Mouse (Mus musculus) liver, adult 2 months (tissue): ENCODE results near the gene Anapc5. TPM values are rescaled to one million over a fixed set of nuclear protein-coding genes. Genes with fewer than 3 reads are reported as not detected.
A peak's percentile ranks its signal among the peaks of the same experiment; 100 is the strongest.

Experiments
- DNase-seq: peaks from one replicate; pipeline ENCODE4 v3.0.0-alpha.2; 2011; ENCODE audit warnings: low read depth, low spot score; ENCODE audit errors: extremely low read depth
- H3K27ac ChIP-seq: fragments of 200-500 bp; replicated peaks from 2 replicates; pipeline ENCODE4 v1.5.1; 2012; ENCODE audit warnings: low read depth, mild to moderate bottlenecking, control low read depth, inconsistent platforms, low read length; ENCODE audit not compliant: insufficient read depth
- H3K27me3 ChIP-seq: fragments of 200-500 bp; 2 replicates; pipeline ENCODE4 v1.6.1; 2012; ENCODE audit warnings: mild to moderate bottlenecking, moderate library complexity, low read length, inconsistent platforms; ENCODE audit not compliant: control insufficient read depth, insufficient read depth
- H3K36me3 ChIP-seq: fragments of 200-500 bp; 2 replicates; pipeline ENCODE4 v1.6.1; 2012; ENCODE audit warnings: low read length, inconsistent platforms; ENCODE audit not compliant: control insufficient read depth, insufficient read depth
- H3K4me1 ChIP-seq: fragments of 200-500 bp; 2 replicates; pipeline ENCODE4 v1.6.1; 2011; ENCODE audit warnings: low read length; ENCODE audit not compliant: control insufficient read depth, insufficient read depth
- H3K4me3 ChIP-seq: fragments of 200-500 bp; 2 replicates; pipeline ENCODE4 v1.5.1; 2011; ENCODE audit warnings: low read depth, mild to moderate bottlenecking, control low read depth, low read length, moderate library complexity; ENCODE audit not compliant: insufficient read depth
- H3K79me2 ChIP-seq: fragments of 200-500 bp; 2 replicates; pipeline ENCODE4 v1.6.1; 2012; ENCODE audit warnings: inconsistent platforms, mild to moderate bottlenecking, low read length, moderate library complexity; ENCODE audit not compliant: control insufficient read depth, insufficient read depth
- H3K9ac ChIP-seq: fragments of 200-500 bp; 2 replicates; pipeline ENCODE4 v1.6.1; 2012; ENCODE audit warnings: low read depth, mild to moderate bottlenecking, control low read depth, inconsistent platforms, low read length
- CTCF ChIP-seq: fragments of 200-500 bp; IDR thresholded peaks from 2 replicates; pipeline ENCODE4 v1.5.1; 2011; ENCODE audit warnings: low read depth, low read length, control low read depth
- POLR2A ChIP-seq: fragments of 200-500 bp; IDR thresholded peaks from 2 replicates; pipeline ENCODE4 v1.6.1; 2011; ENCODE audit warnings: low read length, control low read depth; ENCODE audit not compliant: insufficient read depth; ENCODE audit errors: extremely low read depth
- WGBS: fragments of 180-500 bp; shearing (Covaris S2); methylation state at CpG from one replicate; pipeline ENCODE4 v1.1.7; 2018; 5-methylcytosine and 5-hydroxymethylcytosine counted together
- polyA plus RNA-seq: library from polyadenylated mRNA; depleted of rRNA; stranded (reverse); fragments of >200 nt; gene quantifications from 2 replicates; pipeline ENCODE4 v1.2.3, GENCODE M21; 2012
- total RNA-seq: library from RNA; depleted of rRNA; stranded (reverse); fragments of >200 nt; gene quantifications from 2 replicates; pipeline ENCODE4 v1.2.3, GENCODE M21; 2014

Gene Anapc5
- total and polyA plus RNA-seq, 2 experiments: 61.9 to 93.9 TPM

DNA sequence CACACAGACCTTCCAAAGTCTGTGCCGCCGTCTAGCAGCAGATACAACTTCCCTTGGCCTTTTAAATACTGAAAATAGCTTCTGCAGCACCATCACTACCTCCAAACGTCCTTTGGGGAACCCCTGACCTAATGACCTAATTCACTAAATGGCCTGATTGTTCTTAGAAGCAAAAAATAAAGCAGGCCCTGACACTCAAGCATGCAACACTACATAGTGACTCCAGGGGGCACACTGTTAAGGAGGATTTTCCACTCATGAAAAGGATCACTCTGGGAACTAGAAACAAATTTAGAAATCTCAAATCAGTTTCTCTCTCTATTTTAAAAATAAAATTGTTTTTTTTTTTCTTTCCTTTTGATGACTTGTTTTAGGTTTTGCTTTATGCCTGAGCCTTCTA, 15.6 kb downstream of the Anapc5 start:
- Histone ChIP-seq H3K36me3 (peaks cover 23% of the 10 kb centered on the region), H3K79me2 (no peaks in the 10 kb centered on the region), H3K27me3 (no peaks in the 10 kb centered on the region), H3K4me3 (no peak overlapping the region), H3K9ac (no peak overlapping the region), H3K27ac (no peak overlapping the region), H3K4me1 (peaks cover 22% of the 10 kb centered on the region)
- DNase-seq: peak; percentile 29
- WGBS: 48% methylated on average over 3 of the region's 3 CpGs
- TF ChIP-seq POLR2A: no peak
- TF ChIP-seq CTCF: no peak

DNA sequence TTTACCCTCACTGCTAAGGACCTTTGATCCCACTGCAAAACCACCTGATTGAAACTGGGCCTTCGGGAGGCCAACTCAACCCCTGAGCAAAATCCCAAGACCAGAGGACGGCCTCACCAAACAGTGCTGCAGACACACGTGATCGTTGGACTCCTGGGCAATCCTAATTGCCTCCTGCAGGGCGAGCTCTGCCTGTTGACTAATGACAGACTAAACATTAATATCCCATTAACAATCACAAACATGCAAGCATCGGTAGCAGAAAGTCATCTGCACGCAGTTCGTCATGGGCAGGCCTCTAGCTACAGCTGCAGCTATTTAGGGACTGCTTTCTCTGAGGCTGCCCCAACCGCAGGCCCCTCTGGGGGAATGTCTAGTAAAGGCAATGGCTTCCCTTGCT, 18.4 kb downstream of the Anapc5 start:
- Histone ChIP-seq H3K4me1 (peaks cover 44% of the 10 kb centered on the region), H3K36me3 (peaks cover 19% of the 10 kb centered on the region), H3K27me3 (no peaks in the 10 kb centered on the region), H3K79me2 (no peaks in the 10 kb centered on the region), H3K4me3 (no peak overlapping the region), H3K9ac (no peak overlapping the region), H3K27ac (peak overlapping the region; percentile 98)
- 23% methylated on average over 9 of the region's 9 CpGs for WGBS
- TF ChIP-seq POLR2A (no peak), CTCF (peak; percentile 32; the same call in 1 of the 2 replicates)
- peak; percentile 93 for DNase-seq

DNA sequence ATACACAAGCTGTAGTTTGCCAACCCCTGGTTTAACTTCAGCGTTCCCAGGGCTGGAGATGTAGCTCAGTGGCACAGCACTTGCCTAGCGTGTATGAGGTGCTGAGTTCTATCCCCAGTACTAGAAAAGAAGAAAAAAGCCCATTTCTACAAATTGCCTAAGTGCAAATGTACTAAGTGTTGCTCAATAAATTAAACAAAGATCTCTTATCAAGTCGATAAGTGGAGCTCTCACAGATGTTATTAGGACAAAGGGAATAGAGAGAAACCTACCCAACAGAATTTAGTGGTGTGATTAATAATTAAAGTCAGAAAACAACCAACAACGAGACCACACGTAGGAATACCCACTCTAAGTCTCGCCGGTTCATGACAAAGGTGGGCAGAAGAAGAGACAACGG, 19.5 kb downstream of the Anapc5 start:
- Histone ChIP-seq H3K27me3 (no peaks in the 10 kb centered on the region), H3K79me2 (no peaks in the 10 kb centered on the region), H3K36me3 (peaks cover 18% of the 10 kb centered on the region), H3K4me1 (peaks cover 47% of the 10 kb centered on the region), H3K27ac (peak overlapping the region; percentile 98), H3K4me3 (no peak overlapping the region), H3K9ac (peak overlapping the region; percentile 64)
- DNase-seq: peak; percentile 89
- 19% methylated on average over 8 of the region's 8 CpGs for WGBS
- TF ChIP-seq POLR2A (no peak), CTCF (no peak)

DNA sequence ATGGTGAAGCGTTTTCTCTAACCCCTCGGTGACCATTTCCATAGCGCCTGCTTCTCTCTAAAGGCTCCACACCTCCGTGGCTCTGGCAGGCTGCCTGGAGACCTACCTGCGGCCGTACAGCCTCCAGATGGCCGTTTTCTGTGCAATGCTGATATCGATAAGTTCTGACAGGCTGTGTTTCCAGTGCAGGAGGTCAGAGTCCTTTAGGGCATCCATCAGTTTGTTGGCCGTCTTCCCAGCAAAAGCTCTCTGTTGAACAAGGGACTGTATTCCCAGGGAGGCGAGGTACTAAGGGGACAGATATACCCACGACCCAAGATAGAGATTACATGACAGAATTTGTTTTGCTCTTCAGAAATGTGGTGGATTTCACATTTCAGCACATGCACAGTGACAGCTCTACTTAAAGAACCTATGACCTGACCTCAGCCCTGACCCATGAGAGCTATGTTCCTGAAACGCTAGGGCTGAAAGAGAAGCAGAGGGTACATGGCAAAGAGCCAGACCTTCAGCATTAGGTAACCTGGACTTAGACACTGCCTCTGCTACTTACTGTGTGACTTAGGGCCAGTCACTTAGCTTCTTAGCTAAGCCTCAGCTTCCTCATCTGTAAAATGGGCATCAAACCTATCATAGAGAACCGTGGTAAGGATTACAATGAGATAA, 20.7 kb downstream of the Anapc5 start:
- H3K4me1 ChIP-seq: peaks cover 47% of the 10 kb centered on the region
- peak; percentile 98 for DNase-seq
- no peak overlapping the region for H3K4me3 ChIP-seq
- TF ChIP-seq CTCF (no peak; the same call in 1 of the 2 replicates), POLR2A (no peak)
- no peaks in the 10 kb centered on the region for H3K27me3 ChIP-seq
- H3K9ac ChIP-seq: peak overlapping the region; percentile 23; the same call in 1 of the 2 replicates
- H3K27ac ChIP-seq: peak overlapping the region; percentile 85
- 17% methylated on average over 13 of the region's 13 CpGs for WGBS
- H3K79me2 ChIP-seq: no peaks in the 10 kb centered on the region
- peaks cover 15% of the 10 kb centered on the region for H3K36me3 ChIP-seq

DNA sequence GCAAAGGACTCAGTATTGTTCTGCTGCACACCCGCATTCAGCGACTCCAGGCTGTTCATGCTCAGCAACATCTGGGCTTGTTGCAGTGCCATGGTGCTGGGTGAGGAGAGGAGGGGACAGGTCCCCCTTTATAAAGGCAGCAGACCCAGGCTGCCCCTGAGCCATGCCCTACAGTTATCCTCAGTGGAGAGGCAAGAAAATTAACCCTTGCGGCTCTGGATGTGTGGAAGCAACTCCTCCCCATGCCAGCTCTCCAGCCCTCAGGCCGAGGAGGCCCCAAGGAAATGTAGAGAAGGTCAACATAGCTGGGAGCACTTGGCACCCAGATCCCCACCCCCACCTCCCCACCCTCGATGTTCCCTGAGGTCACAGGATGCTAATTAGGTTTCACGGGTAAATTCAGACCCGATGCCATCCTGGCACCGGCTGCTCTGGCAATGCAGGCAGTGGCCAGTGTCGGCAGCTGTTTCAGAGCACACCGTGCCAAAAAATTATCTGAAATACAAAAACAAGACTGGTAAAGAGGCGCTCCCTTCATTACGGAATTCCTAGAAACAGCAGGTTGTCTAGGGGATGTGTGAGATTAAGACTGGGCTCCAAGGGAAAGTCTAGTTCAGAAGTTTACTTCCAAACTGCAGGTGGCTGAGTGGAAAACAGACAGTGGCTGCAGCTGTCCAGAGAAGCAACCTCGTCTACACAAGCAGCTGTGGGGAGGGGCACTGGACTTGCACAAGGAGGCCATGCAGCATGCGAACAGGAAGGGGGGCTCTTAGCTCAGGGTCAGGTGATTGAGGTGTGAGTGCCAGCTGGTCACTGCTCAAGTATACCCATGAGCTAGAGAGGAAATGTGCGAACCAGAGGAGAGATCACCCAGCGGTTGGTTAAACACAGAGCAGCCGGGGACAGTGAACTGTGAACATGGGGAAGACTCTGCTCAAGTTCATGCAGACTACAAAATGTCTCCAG, 21.5 kb downstream of the Anapc5 start:
- WGBS: 29% methylated on average over 17 of the region's 17 CpGs
- H3K4me3 ChIP-seq: no peak overlapping the region
- DNase-seq: no peak
- no peak for TF ChIP-seq CTCF
- no peak for TF ChIP-seq POLR2A
- peaks cover 12% of the 10 kb centered on the region for H3K36me3 ChIP-seq
- H3K4me1 ChIP-seq: peaks cover 47% of the 10 kb centered on the region
- H3K27me3 ChIP-seq: no peaks in the 10 kb centered on the region
- no peaks in the 10 kb centered on the region for H3K79me2 ChIP-seq
- peak overlapping the region; percentile 23 for H3K9ac ChIP-seq
- peak overlapping the region; percentile 85 for H3K27ac ChIP-seq
